Mouse (Mus musculus): ENCODE measurements around the gene Tmem30a. TPM values are rescaled to one million over a fixed set of nuclear protein-coding genes. Genes with fewer than 3 reads are reported as not detected.

Gene Tmem30a
- polyA plus RNA-seq, 1 experiment from 2014 or later: 91.2 TPM

- no peak overlapping the region for H3K4me2 ChIP-seq
- no peaks in the 10 kb centered on the region for H3K9me3 ChIP-seq (ENCODE audit: control insufficient read depth, low read length)
- 79% methylated on average over 4 of the region's 4 CpGs for WGBS
- H3K9ac ChIP-seq (ENCODE audit: low read length): no peak overlapping the region
- no peaks in the 10 kb centered on the region for H3K4me1 ChIP-seq (ENCODE audit: control insufficient read depth, insufficient read depth, low read length)
- ATAC-seq (ENCODE audit: low FRiP score): no peak
- no peak for DNase-seq (ENCODE audit: low spot score, missing footprints)
- H3K36me3 ChIP-seq (ENCODE audit: control insufficient read depth, insufficient read depth, low read length): no peaks in the 10 kb centered on the region
- H3K27ac ChIP-seq (ENCODE audit: low read depth, low read length): no peak overlapping the region
- no peak overlapping the region for H3K4me3 ChIP-seq (ENCODE audit: low read depth, low read length)
- no peaks in the 10 kb centered on the region for H3K27me3 ChIP-seq (ENCODE audit: control insufficient read depth, insufficient read depth, low read length)
Observed at GRCm38 (mm10) chr9:79765329-79765728, 28.0 kb downstream of the Tmem30a start.

- no peaks in the 10 kb centered on the region for H3K36me3 ChIP-seq (ENCODE audit: control insufficient read depth, insufficient read depth, low read length)
- H3K9ac ChIP-seq (ENCODE audit: low read length): no peak overlapping the region
- DNase-seq (ENCODE audit: low spot score, missing footprints): no peak
- no peaks in the 10 kb centered on the region for H3K9me3 ChIP-seq (ENCODE audit: control insufficient read depth, low read length)
- no peak overlapping the region for H3K4me2 ChIP-seq
- no peak overlapping the region for H3K27ac ChIP-seq (ENCODE audit: low read depth, low read length)
- no peak overlapping the region for H3K4me3 ChIP-seq (ENCODE audit: low read depth, low read length)
- peaks cover 2% of the 10 kb centered on the region for H3K4me1 ChIP-seq (ENCODE audit: control insufficient read depth, insufficient read depth, low read length)
- WGBS: 87% methylated on average over 6 of the region's 6 CpGs
- H3K27me3 ChIP-seq (ENCODE audit: control insufficient read depth, insufficient read depth, low read length): no peaks in the 10 kb centered on the region
- no peak for ATAC-seq (ENCODE audit: low FRiP score)
Observed at GRCm38 (mm10) chr9:79762519-79762918, 30.8 kb downstream of the Tmem30a start.

GRCm38 (mm10) chr9:79760076-79760475, 33.2 kb downstream of the Tmem30a start:
- Histone ChIP-seq H3K36me3 (ENCODE audit: control insufficient read depth, insufficient read depth, low read length) (peaks cover 3% of the 10 kb centered on the region; the same call in 1 of the 2 replicates), H3K27ac (ENCODE audit: low read depth, low read length) (peak overlapping the region; percentile 71), H3K27me3 (ENCODE audit: control insufficient read depth, insufficient read depth, low read length) (no peaks in the 10 kb centered on the region), H3K4me1 (ENCODE audit: control insufficient read depth, insufficient read depth, low read length) (peaks cover 2% of the 10 kb centered on the region), H3K4me2 (peak overlapping the region; percentile 72), H3K9ac (ENCODE audit: low read length) (peak overlapping the region; percentile 79), H3K9me3 (ENCODE audit: control insufficient read depth, low read length) (no peaks in the 10 kb centered on the region), H3K4me3 (ENCODE audit: low read depth, low read length) (peak overlapping the region; percentile 80)
- DNase-seq (ENCODE audit: low spot score, missing footprints) (peak; percentile 92), ATAC-seq (ENCODE audit: low FRiP score) (peak; percentile 60)
- WGBS: 7% methylated on average over 14 of the region's 14 CpGs

- H3K27me3 ChIP-seq (ENCODE audit: control insufficient read depth, insufficient read depth, low read length): no peaks in the 10 kb centered on the region
- DNase-seq (ENCODE audit: low spot score, missing footprints) (peak; percentile 98), ATAC-seq (ENCODE audit: low FRiP score) (peak; percentile 99)
- H3K4me2 ChIP-seq: peak within 1 kb of the TSS; percentile 72
- WGBS: under 1% methylated on average over 49 of the region's 49 CpGs
- H3K9me3 ChIP-seq (ENCODE audit: control insufficient read depth, low read length): no peaks in the 10 kb centered on the region
- peak within 1 kb of the TSS; percentile 79 for H3K9ac ChIP-seq (ENCODE audit: low read length)
- peak within 1 kb of the TSS; percentile 71 for H3K27ac ChIP-seq (ENCODE audit: low read depth, low read length)
- H3K4me1 ChIP-seq (ENCODE audit: control insufficient read depth, insufficient read depth, low read length): peaks cover 2% of the 10 kb centered on the region
- H3K4me3 ChIP-seq (ENCODE audit: low read depth, low read length): peak within 1 kb of the TSS; percentile 80
- H3K36me3 ChIP-seq (ENCODE audit: control insufficient read depth, insufficient read depth, low read length): peaks cover 3% of the 10 kb centered on the region; the same call in 1 of the 2 replicates
Observed at GRCm38 (mm10) chr9:79759385-79760005, 33.8 kb downstream of the Tmem30a start, which contains the start of gene Cox7a2. TSS of gene Cox7a2 (minus strand) at chr9:79759878.

GRCm38 (mm10) chr9:79755311-79755710, 38.0 kb downstream of the Tmem30a start:
- no peaks in the 10 kb centered on the region for H3K9me3 ChIP-seq (ENCODE audit: control insufficient read depth, low read length)
- no peak overlapping the region for H3K4me2 ChIP-seq
- H3K36me3 ChIP-seq (ENCODE audit: control insufficient read depth, insufficient read depth, low read length): peaks cover 3% of the 10 kb centered on the region
- H3K4me1 ChIP-seq (ENCODE audit: control insufficient read depth, insufficient read depth, low read length): peaks cover 2% of the 10 kb centered on the region
- no peak overlapping the region for H3K9ac ChIP-seq (ENCODE audit: low read length)
- 94% methylated on average over 4 of the region's 4 CpGs for WGBS
- DNase-seq (ENCODE audit: low spot score, missing footprints): no peak
- no peaks in the 10 kb centered on the region for H3K27me3 ChIP-seq (ENCODE audit: control insufficient read depth, insufficient read depth, low read length)
- no peak overlapping the region for H3K4me3 ChIP-seq (ENCODE audit: low read depth, low read length)
- H3K27ac ChIP-seq (ENCODE audit: low read depth, low read length): no peak overlapping the region
- ATAC-seq (ENCODE audit: low FRiP score): no peak

- ATAC-seq (ENCODE audit: low FRiP score): no peak
Observed at GRCm38 (mm10) chr9:79751846-79752245, 41.5 kb downstream of the Tmem30a start.

GRCm38 (mm10) chr9:79750709-79751108, 42.6 kb downstream of the Tmem30a start:
- H3K9ac ChIP-seq (ENCODE audit: low read length): no peak overlapping the region
- H3K4me2 ChIP-seq: no peak overlapping the region
- ATAC-seq (ENCODE audit: low FRiP score) (no peak), DNase-seq (ENCODE audit: low spot score, missing footprints) (no peak)
- WGBS: 85% methylated on average over 7 of the region's 7 CpGs
- H3K27me3 ChIP-seq (ENCODE audit: control insufficient read depth, insufficient read depth, low read length): no peaks in the 10 kb centered on the region
- H3K27ac ChIP-seq (ENCODE audit: low read depth, low read length): no peak overlapping the region
- H3K4me3 ChIP-seq (ENCODE audit: low read depth, low read length): no peak overlapping the region
- H3K4me1 ChIP-seq (ENCODE audit: control insufficient read depth, insufficient read depth, low read length): no peaks in the 10 kb centered on the region
- H3K9me3 ChIP-seq (ENCODE audit: control insufficient read depth, low read length): no peaks in the 10 kb centered on the region
- peaks cover 3% of the 10 kb centered on the region for H3K36me3 ChIP-seq (ENCODE audit: control insufficient read depth, insufficient read depth, low read length)

More at GRCm38 (mm10) chr9:79751846-79752245, 41.5 kb downstream of the Tmem30a start:
- H3K27me3 ChIP-seq (ENCODE audit: control insufficient read depth, insufficient read depth, low read length): no peaks in the 10 kb centered on the region
- no peak overlapping the region for H3K27ac ChIP-seq (ENCODE audit: low read depth, low read length)
- no peak overlapping the region for H3K9ac ChIP-seq (ENCODE audit: low read length)
- no peak overlapping the region for H3K4me3 ChIP-seq (ENCODE audit: low read depth, low read length)
- 81% methylated on average over 8 of the region's 8 CpGs for WGBS
- H3K4me1 ChIP-seq (ENCODE audit: control insufficient read depth, insufficient read depth, low read length): no peaks in the 10 kb centered on the region
- no peak overlapping the region for H3K4me2 ChIP-seq
- no peak for DNase-seq (ENCODE audit: low spot score, missing footprints)
- peaks cover 3% of the 10 kb centered on the region for H3K36me3 ChIP-seq (ENCODE audit: control insufficient read depth, insufficient read depth, low read length)
- no peaks in the 10 kb centered on the region for H3K9me3 ChIP-seq (ENCODE audit: control insufficient read depth, low read length)

- Histone ChIP-seq H3K4me2 (no peak overlapping the region), H3K4me3 (ENCODE audit: low read depth, low read length) (no peak overlapping the region), H3K9me3 (ENCODE audit: control insufficient read depth, low read length) (no peaks in the 10 kb centered on the region), H3K4me1 (ENCODE audit: control insufficient read depth, insufficient read depth, low read length) (no peaks in the 10 kb centered on the region), H3K27ac (ENCODE audit: low read depth, low read length) (no peak overlapping the region), H3K36me3 (ENCODE audit: control insufficient read depth, insufficient read depth, low read length) (no peaks in the 10 kb centered on the region), H3K9ac (ENCODE audit: low read length) (no peak overlapping the region), H3K27me3 (ENCODE audit: control insufficient read depth, insufficient read depth, low read length) (no peaks in the 10 kb centered on the region)
- WGBS: 53% methylated on average over 4 of the region's 4 CpGs
- ATAC-seq (ENCODE audit: low FRiP score) (no peak), DNase-seq (ENCODE audit: low spot score, missing footprints) (no peak)
Observed at GRCm38 (mm10) chr9:79745036-79745435, 48.3 kb downstream of the Tmem30a start.

- no peak for ATAC-seq (ENCODE audit: low FRiP score)
- no peak for DNase-seq (ENCODE audit: low spot score, missing footprints)
- no peaks in the 10 kb centered on the region for H3K4me1 ChIP-seq (ENCODE audit: control insufficient read depth, insufficient read depth, low read length)
- H3K4me2 ChIP-seq: no peak overlapping the region
- no peaks in the 10 kb centered on the region for H3K27me3 ChIP-seq (ENCODE audit: control insufficient read depth, insufficient read depth, low read length)
- H3K36me3 ChIP-seq (ENCODE audit: control insufficient read depth, insufficient read depth, low read length): no peaks in the 10 kb centered on the region
- H3K4me3 ChIP-seq (ENCODE audit: low read depth, low read length): no peak overlapping the region
- no peak overlapping the region for H3K27ac ChIP-seq (ENCODE audit: low read depth, low read length)
- no peak overlapping the region for H3K9ac ChIP-seq (ENCODE audit: low read length)
- 91% methylated on average over 6 of the region's 6 CpGs for WGBS
- no peaks in the 10 kb centered on the region for H3K9me3 ChIP-seq (ENCODE audit: control insufficient read depth, low read length)
Observed at GRCm38 (mm10) chr9:79735608-79736007, 57.7 kb downstream of the Tmem30a start.
